Mouse (Mus musculus) MEL-GATA-1-ER (cell line): ENCODE measurements around the gene Clmn.
"Not testable (repeated sequence)": the region's sequence is repeated elsewhere in the genome, so short reads cannot be mapped to it uniquely, and the experiment has no call there.

Source experiments
- DNase-seq: peaks from one replicate; pipeline ENCODE4 v3.0.0-alpha.2; 2012; ENCODE audit warnings: low read depth; ENCODE audit errors: extremely low read depth

Gene Clmn

GRCm38 (mm10) chr12:104838462-104838861 is 26.4 kb downstream of the Clmn start:
- DNase-seq: no peak

- no peak for DNase-seq
Observed at GRCm38 (mm10) chr12:104837957-104838401, 26.9 kb downstream of the Clmn start.

- no peak for DNase-seq
Observed at GRCm38 (mm10) chr12:104837111-104837837, 27.6 kb downstream of the Clmn start.

GRCm38 (mm10) chr12:104836230-104836629 is 28.6 kb downstream of the Clmn start:
- no peak for DNase-seq

GRCm38 (mm10) chr12:104835369-104836094 is 29.3 kb downstream of the Clmn start:
- DNase-seq: no peak

GRCm38 (mm10) chr12:104834772-104835171 is 30.1 kb downstream of the Clmn start:
- peak; percentile 48 for DNase-seq

- no peak for DNase-seq
Observed at GRCm38 (mm10) chr12:104830666-104831435, 34.0 kb downstream of the Clmn start.

- DNase-seq: no peak
Observed at GRCm38 (mm10) chr12:104830283-104830639, 34.6 kb downstream of the Clmn start.

GRCm38 (mm10) chr12:104829596-104830282 is 35.1 kb downstream of the Clmn start:
- no peak for DNase-seq

GRCm38 (mm10) chr12:104828986-104829385 is 35.9 kb downstream of the Clmn start:
- DNase-seq: not testable (repeated sequence)

- DNase-seq: no peak
Observed at GRCm38 (mm10) chr12:104827721-104828120, 37.2 kb downstream of the Clmn start.

- DNase-seq: no peak
Observed at GRCm38 (mm10) chr12:104824907-104825267, 40.0 kb downstream of the Clmn start.

GRCm38 (mm10) chr12:104824244-104824906 is 40.5 kb downstream of the Clmn start:
- DNase-seq: peak; percentile 97

- no peak for DNase-seq
Observed at GRCm38 (mm10) chr12:104823722-104824121, 41.2 kb downstream of the Clmn start.

- no peak for DNase-seq
Observed at GRCm38 (mm10) chr12:104822838-104823599, 41.9 kb downstream of the Clmn start.

- no peak for DNase-seq
Observed at GRCm38 (mm10) chr12:104822151-104822550, 42.7 kb downstream of the Clmn start.

- DNase-seq: no peak
Observed at GRCm38 (mm10) chr12:104820061-104820460, 44.8 kb downstream of the Clmn start.

GRCm38 (mm10) chr12:104819050-104819449 is 45.8 kb downstream of the Clmn start:
- DNase-seq: no peak

- no peak for DNase-seq
Observed at GRCm38 (mm10) chr12:104818057-104818456, 46.8 kb downstream of the Clmn start.

GRCm38 (mm10) chr12:104817172-104817866 is 47.6 kb downstream of the Clmn start:
- DNase-seq: no peak
